Mouse (Mus musculus): Measurements from ENCODE around the gene Exoc6b.

GRCm38 (mm10) chr6:84589742-84590686, 479.3 kb downstream of the Exoc6b start:
- TF ChIP-seq EP300 (IDR thresholded peaks at IDR 0.05; ENCODE audit: insufficient read depth, low read depth, low read length) (peak; percentile 83), POLR2A (IDR thresholded peaks at IDR 0.05; ENCODE audit: insufficient read depth, low read depth, low read length) (0 out of 2 replicates have a peak, but pooled peaks have one; percentile 18), CTCF (IDR thresholded peaks at IDR 0.05) (no peak; the same call in none of the 2 replicates)

Data from heart, adult 2 months (tissue).